Mouse (Mus musculus): ENCODE results near the gene Slc35e4.

GRCm38 (mm10) chr11:3902516-3902915 is 11.9 kb downstream of the Slc35e4 start:
- TF ChIP-seq CTCF (conservative IDR thresholded peaks at IDR 0.05; ENCODE audit: insufficient read depth, insufficient read length, low read depth, low read length) (no peak), POLR2A (IDR thresholded peaks at IDR 0.05; ENCODE audit: low read depth, low read length) (no peak)

All from kidney, adult 2 months (tissue).